Mouse (Mus musculus) right cerebral cortex, postnatal 36 days (tissue): ENCODE measurements around the gene Coa4.

ENCODE experiments used
- DNase-seq, 2 experiments: peaks; one replicate each; pipeline ENCODE4 v3.0.0; 2022; ENCODE audit warnings: low spot score in 2 of 2, mixed read lengths in 1 of 2

Coa4 gene

DNA sequence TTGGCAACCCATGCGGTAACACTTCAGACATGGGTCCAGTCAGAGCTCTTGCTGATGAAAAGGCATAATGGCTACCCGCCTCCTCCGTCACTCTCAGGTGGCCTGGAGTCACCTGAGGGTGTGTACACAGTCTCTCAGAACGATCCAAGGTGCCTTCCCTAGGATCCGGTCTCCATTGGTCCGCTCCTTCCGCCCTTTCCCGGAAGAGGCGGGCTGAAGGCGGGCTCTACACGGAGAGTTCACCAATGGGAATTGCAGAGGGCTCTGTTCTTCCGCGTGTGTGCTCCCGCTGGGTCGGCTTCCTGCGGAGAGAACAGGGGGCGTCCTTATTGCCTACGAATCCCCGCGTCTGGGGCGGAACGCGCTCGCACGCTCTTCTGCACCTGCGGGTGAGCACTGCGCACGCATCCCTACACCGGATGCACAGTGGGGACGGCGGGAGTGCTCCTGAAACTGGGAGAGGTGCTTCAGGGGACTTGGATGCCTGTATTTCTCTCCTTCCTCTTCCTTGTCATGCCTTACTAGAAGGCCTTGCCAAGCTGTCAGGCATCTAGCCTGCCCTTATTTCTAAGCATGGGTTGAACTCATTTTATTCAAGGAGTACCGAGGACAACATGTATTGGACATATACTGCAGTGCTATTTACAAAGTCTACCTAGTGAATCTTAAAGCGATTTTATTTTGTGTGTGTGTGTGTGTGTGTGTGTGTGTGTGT, at the start of gene Coa4:
Gene Coa4, plus strand, starts transcription at position 268 of the 715 bp plus-strand sequence.
- DNase-seq: peak; percentile 82 to 87

- DNase-seq: no peak
These were observed 49.6 kb upstream of the Coa4 start for GRCm38 (mm10) chr7:100487301-100487700.

- DNase-seq: no peak
These were observed 48.3 kb upstream of the Coa4 start for GRCm38 (mm10) chr7:100488474-100489048.

DNA sequence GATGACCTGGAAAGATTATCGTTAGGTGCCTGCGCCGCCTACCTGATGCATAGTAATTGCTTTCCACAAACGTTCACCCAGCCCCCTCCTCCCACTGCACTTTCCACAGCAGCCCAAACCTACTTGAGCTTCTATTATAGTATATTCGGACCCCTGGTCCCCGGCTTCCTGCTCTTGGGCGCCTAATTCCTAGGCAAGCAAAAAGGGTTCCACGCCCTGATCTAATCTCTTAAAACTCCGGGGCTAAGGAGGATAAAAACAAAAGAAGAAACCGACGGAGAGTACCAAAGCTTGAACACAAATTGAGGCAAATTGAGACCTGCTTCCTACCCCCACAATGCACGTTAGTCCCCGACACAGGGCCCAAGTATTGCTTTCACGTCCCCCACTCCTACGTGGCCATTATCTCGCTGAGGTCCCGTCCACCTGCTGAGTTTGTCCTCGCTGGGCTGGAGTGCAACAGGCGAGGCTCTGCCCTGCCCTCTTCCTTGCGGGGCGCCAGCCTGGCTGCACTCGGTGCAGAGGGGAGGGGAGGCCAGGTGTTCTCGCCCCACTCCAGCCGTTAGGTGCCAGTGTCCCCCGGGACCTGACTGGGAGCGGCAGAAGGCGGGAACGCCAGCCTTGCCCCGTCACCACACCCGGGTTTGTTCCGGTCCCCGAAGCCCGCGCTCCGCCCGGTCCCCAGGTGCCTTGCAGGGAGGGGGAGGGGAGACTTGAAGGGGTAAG, 44.3 kb upstream of the Coa4 start:
- no peak for DNase-seq

- peak in 1 of 2 experiments; percentile 41 for DNase-seq
These were observed 43.8 kb upstream of the Coa4 start, which contains the start of gene Ucp2 for GRCm38 (mm10) chr7:100493117-100493483. Ucp2 (plus strand) TSS chr7:100493337.

GRCm38 (mm10) chr7:100493484-100494414, 43.1 kb upstream of the Coa4 start:
- DNase-seq: no peak

DNA sequence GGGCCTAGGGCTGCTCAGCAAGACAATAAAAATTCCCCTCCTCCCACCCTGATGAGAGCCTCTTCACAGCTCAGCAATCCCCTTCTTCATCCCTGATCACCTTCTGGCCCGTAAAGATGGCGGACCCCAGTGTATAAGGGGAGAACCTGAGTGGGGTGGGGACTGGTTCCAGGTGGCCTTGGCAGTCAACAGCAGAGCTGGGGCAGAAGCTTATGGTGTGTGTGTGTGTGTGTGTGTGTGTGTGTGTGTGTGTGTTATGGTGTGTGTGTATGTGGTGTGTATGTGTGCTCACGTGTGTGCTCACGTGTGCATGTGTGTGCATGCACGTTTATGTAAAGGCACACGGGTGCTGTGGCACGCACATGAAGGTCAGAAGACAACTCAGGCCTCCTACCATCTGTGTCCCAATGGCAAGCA, 42.4 kb upstream of the Coa4 start:
- DNase-seq: no peak

DNA sequence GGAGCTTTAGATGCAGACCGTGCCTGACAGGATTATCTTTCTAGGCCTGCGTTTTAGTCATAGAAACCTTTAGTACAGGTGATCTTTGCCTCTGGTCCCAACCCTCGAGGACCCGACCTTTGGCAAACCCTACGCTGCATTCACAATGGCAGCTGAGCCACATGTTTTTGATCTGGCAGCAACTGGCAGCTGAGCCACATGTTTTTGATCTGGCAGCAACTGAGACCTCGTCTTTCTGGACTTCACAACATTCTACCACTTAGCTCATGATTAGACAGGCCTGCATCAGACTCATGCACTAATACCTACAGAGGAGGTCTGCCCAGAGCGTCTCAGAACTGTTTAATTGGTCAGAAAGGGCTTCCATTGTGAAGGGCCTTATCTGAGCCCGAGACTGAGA, 41.8 kb upstream of the Coa4 start:
- DNase-seq: no peak

DNA sequence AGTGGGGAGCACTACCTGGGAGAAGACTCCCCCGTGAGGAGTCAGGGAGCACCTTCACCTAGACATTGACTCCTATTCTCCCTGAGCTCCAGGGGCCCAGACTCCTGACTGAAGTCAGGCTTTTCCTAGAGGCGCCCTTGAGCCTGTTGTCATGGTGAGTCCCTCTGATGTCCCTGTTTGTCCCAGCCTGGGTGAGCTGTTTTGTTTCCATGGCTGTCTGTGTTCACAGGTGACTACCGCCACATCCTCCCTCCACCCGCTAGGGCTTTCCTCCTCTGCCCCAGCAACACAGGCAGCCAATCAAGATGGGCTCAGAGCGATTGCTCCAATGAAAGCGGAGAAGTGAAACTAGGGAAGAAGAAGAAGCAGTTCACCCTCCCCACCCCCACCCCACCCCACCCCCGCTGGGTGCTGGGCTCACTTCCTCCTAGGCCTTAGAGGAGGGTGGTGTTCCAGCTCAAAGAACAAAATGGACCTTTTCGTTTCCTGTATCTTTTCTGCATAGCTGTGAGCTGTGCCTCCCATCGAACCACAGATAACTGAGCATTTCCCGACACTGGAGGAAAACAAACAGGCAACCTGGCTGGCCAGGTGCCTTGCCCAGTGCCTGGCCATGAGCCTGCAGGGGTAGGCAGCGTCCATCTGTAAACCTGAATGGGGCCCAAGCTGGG, 41.2 kb upstream of the Coa4 start:
- peak; percentile 69 to 73 for DNase-seq

DNA sequence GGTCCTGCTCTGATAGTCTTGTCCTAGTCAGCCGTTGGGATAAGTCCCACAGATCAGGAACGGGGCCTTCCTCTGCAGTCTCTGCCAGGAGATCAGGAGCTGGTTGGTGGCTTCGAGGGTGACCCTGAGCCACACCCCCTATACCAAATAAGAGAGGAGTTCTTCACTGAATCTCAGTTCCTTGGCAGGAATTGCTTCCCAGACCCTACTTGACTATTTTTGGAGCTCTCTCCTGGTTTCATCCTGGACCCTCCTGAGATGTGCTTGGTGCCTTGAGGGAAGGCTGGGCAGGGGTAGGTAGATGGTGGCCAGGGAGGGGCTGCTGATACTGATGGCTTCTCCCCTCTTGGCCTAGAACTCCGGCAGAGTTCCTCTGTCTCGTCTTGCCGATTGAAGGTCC, 40.5 kb upstream of the Coa4 start:
- DNase-seq: no peak

DNA sequence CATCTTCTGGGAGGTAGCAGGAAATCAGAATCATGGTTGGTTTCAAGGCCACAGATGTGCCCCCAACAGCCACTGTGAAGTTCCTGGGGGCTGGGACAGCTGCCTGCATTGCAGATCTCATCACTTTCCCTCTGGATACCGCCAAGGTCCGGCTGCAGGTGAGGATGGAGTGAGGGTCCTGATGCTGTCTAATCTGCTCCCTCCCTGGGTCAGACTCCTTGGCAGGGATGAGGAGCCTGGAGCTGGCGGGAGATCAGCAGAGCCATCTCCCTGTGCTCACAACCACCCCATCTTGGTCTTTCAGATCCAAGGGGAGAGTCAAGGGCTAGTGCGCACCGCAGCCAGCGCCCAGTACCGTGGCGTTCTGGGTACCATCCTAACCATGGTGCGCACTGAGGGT, 40.1 kb upstream of the Coa4 start:
- DNase-seq: no peak

GRCm38 (mm10) chr7:100497402-100497801, 39.5 kb upstream of the Coa4 start:
- no peak for DNase-seq

GRCm38 (mm10) chr7:100497982-100498381, 38.9 kb upstream of the Coa4 start:
- DNase-seq: no peak

DNA sequence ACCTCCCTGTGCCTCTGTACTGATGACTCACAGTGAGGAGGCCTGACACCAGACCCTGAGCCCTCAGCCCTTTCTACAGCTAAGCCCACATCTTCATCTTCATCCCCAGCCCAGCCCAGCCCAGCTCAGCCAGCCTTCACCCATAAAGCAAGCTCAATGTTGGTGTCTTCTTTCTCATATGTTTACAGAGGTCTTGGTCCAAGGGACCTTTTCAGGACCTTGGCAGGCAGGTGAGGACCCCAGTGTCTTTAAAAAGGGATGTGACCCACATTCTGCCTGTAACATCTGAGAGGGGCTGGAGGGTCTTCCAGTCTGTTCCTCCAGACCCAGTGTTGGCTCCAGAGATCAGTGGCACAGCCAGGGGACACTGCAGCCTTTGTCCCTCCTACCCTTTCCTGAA, 37.4 kb upstream of the Coa4 start:
- no peak for DNase-seq

- DNase-seq: no peak
These were observed 36.4 kb upstream of the Coa4 start for GRCm38 (mm10) chr7:100500276-100500977.

GRCm38 (mm10) chr7:100501027-100501843, 35.6 kb upstream of the Coa4 start:
- no peak for DNase-seq

- DNase-seq: no peak
These were observed 35.0 kb upstream of the Coa4 start for GRCm38 (mm10) chr7:100501844-100502373.

DNA sequence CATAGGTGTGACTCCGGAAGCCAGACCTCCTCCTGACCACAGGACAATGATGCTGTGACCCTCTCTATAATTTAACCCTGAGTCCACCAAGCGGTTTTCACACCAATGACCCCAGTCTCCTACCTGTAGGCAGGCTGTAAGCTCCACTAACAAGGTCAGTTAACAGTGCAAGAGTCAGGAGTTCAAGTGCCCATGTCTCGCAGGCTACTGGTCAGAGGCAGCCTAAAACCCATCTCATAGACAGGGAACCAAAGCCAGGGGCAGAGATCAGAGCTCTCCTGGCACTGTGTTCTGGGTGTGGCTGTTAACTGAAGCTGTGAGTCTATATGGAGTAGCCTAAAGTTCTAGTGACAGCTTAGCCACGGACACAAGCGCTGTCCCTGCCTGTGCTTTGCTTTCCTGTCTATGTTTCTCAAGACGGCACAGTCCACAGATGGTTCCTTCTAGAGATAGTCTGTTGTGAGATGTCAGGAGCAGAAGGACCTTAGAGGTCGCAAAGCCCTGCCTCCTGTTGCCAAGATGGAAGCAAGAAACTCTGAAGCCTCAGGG, 34.4 kb upstream of the Coa4 start:
- no peak for DNase-seq

DNA sequence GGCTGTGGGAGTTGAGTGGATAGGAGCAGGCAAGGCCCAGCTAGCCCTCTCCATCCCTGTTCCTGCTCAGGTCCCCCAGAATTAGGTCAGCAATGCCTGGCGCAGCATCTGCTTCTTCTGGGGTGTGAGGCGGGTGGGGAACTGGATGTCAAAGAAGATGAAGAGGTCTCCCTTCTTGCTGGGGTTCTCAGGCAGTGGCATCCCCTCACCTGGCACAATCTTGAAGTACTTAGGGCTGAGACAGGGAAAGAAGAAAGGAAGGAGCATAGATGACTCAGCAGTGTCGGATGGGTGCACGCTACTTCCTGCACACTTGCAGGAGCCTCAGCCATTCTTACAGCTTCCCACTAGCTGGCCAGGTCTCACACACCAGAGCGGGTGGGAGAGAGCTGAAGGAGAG, 33.8 kb upstream of the Coa4 start:
- DNase-seq: no peak
